Mouse (Mus musculus): ENCODE data around the gene Rhbdl3. TPM values are rescaled to one million over a fixed set of nuclear protein-coding genes. Genes with fewer than 3 reads are reported as not detected.

Rhbdl3 gene
- total and polyA plus RNA-seq, 3 experiments = 6.8 to 11.1 (median 9.4) TPM

GRCm38 (mm10) chr11:80395930-80396329, 95.2 kb downstream of the Rhbdl3 start:
- no peak overlapping the region for H3K4me3 ChIP-seq
- no peak overlapping the region for H3K9ac ChIP-seq (ENCODE audit: low read depth, low read length)
- WGBS = 89% methylated on average over 3 of the region's 3 CpGs
- H3K36me3 ChIP-seq (ENCODE audit: control insufficient read depth, insufficient read depth, low read length) = peaks cover 28% of the 10 kb centered on the region
- H3K4me1 ChIP-seq (ENCODE audit: control insufficient read depth, insufficient read depth, low read length) = no peaks in the 10 kb centered on the region; the same call in 1 of the 2 replicates
- H3K79me2 ChIP-seq (replicated peaks; ENCODE audit: control insufficient read depth, insufficient read depth, low read length) = no peaks in the 10 kb centered on the region; the same call in 1 of the 2 replicates
- intact Hi-C loops (cut with DNase I) = no loop called here
- TF ChIP-seq EP300 (IDR thresholded peaks at IDR 0.05; ENCODE audit: insufficient read depth, low read depth, low read length) (no peak), CTCF (IDR thresholded peaks at IDR 0.05) (no peak), POLR2A (IDR thresholded peaks at IDR 0.05; ENCODE audit: insufficient read depth, low read depth, low read length) (no peak)
- no peak overlapping the region for H3K27ac ChIP-seq
- no peak for DNase-seq
- no peaks in the 10 kb centered on the region for H3K27me3 ChIP-seq (ENCODE audit: control insufficient read depth, insufficient read depth, low read length)

GRCm38 (mm10) chr11:80396617-80397016, 95.9 kb downstream of the Rhbdl3 start:
- Histone ChIP-seq H3K27ac (no peak overlapping the region), H3K9ac (ENCODE audit: low read depth, low read length) (no peak overlapping the region), H3K79me2 (replicated peaks; ENCODE audit: control insufficient read depth, insufficient read depth, low read length) (no peaks in the 10 kb centered on the region; the same call in 1 of the 2 replicates), H3K4me1 (ENCODE audit: control insufficient read depth, insufficient read depth, low read length) (no peaks in the 10 kb centered on the region; the same call in 1 of the 2 replicates), H3K36me3 (ENCODE audit: control insufficient read depth, insufficient read depth, low read length) (peaks cover 26% of the 10 kb centered on the region), H3K4me3 (no peak overlapping the region), H3K27me3 (ENCODE audit: control insufficient read depth, insufficient read depth, low read length) (no peaks in the 10 kb centered on the region)
- no peak for DNase-seq
- TF ChIP-seq EP300 (IDR thresholded peaks at IDR 0.05; ENCODE audit: insufficient read depth, low read depth, low read length) = no peak
- intact Hi-C loops (cut with DNase I) = no loop called here
- WGBS = 86% methylated on average over 4 of the region's 4 CpGs

Other genes with a start within 250 kb of the Rhbdl3 start
- gene Crlf3, start 219.9 kb upstream of the Rhbdl3 start, total RNA-seq (2021) = 10 to 100 TPM; 10.8 to 10.9 TPM
- 8.0 and 11.7 TPM in 2 replicates for gene Crlf3, start 219.9 kb upstream of the Rhbdl3 start, polyA plus RNA-seq (2012; rRNA removed)
- under 1 TPM; 0.70 to 0.84 TPM for gene Atad5, start 211.5 kb upstream of the Rhbdl3 start, total RNA-seq (2021)
- 0.27 and 0.44 TPM in 2 replicates for gene Atad5, start 211.5 kb upstream of the Rhbdl3 start, polyA plus RNA-seq (2012; rRNA removed)
- 10 to 100 TPM; 24.4 to 28.7 TPM for gene Tefm, start 158.7 kb upstream of the Rhbdl3 start, total RNA-seq (2021)
- 14.7 and 21.3 TPM in 2 replicates for gene Tefm, start 158.7 kb upstream of the Rhbdl3 start, polyA plus RNA-seq (2012; rRNA removed)
- 10 to 100 TPM; 10.5 to 11.0 TPM for gene Adap2, start 146.8 kb upstream of the Rhbdl3 start, total RNA-seq (2021)
- gene Adap2, start 146.8 kb upstream of the Rhbdl3 start, polyA plus RNA-seq (2012; rRNA removed) = 5.5 and 8.1 TPM in 2 replicates
- 1 to 10 TPM; 4.4 to 4.6 TPM for gene Rnf135, start 117.1 kb upstream of the Rhbdl3 start, total RNA-seq (2021)
- gene Rnf135, start 117.1 kb upstream of the Rhbdl3 start, polyA plus RNA-seq (2012; rRNA removed) = 5.4 and 6.3 TPM in 2 replicates
- gene Rhot1, start 91.9 kb upstream of the Rhbdl3 start, total RNA-seq (2021) = 10 to 100 TPM; 57.2 to 60.7 TPM
- 38.7 and 69.5 TPM in 2 replicates for gene Rhot1, start 91.9 kb upstream of the Rhbdl3 start, polyA plus RNA-seq (2012; rRNA removed)
- gene 5730455P16Rik, start 77.1 kb downstream of the Rhbdl3 start, total RNA-seq (2021) = 10 to 100 TPM; 19.2 to 22.8 TPM
- gene 5730455P16Rik, start 77.1 kb downstream of the Rhbdl3 start, polyA plus RNA-seq (2012; rRNA removed) = 4.6 and 10.2 TPM in 2 replicates
- 10 to 100 TPM; 58.3 to 59.9 TPM for gene Zfp207, start 82.4 kb downstream of the Rhbdl3 start, total RNA-seq (2021)
- 63.0 and 99.1 TPM in 2 replicates for gene Zfp207, start 82.4 kb downstream of the Rhbdl3 start, polyA plus RNA-seq (2012; rRNA removed)
- gene Psmd11, start 127.7 kb downstream of the Rhbdl3 start, total RNA-seq (2021) = 100 to 1,000 TPM in 1 of 2 experiments, 10 to 100 TPM in 1; 98.4 to 107 TPM
- gene Psmd11, start 127.7 kb downstream of the Rhbdl3 start, polyA plus RNA-seq (2012; rRNA removed) = 51.3 and 83.3 TPM in 2 replicates
- 1 to 10 TPM in 1 of 2 experiments, under 1 TPM in 1; 0.84 to 2.3 TPM for gene Cdk5r1, start 176.1 kb downstream of the Rhbdl3 start, total RNA-seq (2021)
- 0.61 and 0.85 TPM in 2 replicates for gene Cdk5r1, start 176.1 kb downstream of the Rhbdl3 start, polyA plus RNA-seq (2012; rRNA removed)